Mouse (Mus musculus): Measurements from ENCODE around the gene BC030867. TPM values are rescaled to one million over a fixed set of nuclear protein-coding genes. Genes with fewer than 3 reads are reported as not detected.

Gene BC030867
- polyA plus RNA-seq, 1 experiment from 2014 or later = 26.9 TPM

- H3K4me2 ChIP-seq (ENCODE audit: low read depth, severe bottlenecking) = peak overlapping the region; percentile 79
- peak overlapping the region; percentile 90 for H3K4me3 ChIP-seq (ENCODE audit: low read depth, low read length)
- ATAC-seq (ENCODE audit: insufficient number of reproducible peaks, low FRiP score, low TSS enrichment, low read depth) = no peak
- no peaks in the 10 kb centered on the region for H3K27me3 ChIP-seq (ENCODE audit: control insufficient read depth, insufficient read depth, low read length)
- 78% methylated on average over 12 of the region's 12 CpGs for WGBS
- H3K36me3 ChIP-seq (ENCODE audit: control insufficient read depth, insufficient read depth, low read length) = peaks cover 26% of the 10 kb centered on the region
- H3K4me1 ChIP-seq (ENCODE audit: control insufficient read depth, insufficient read depth, low read length) = peaks cover 7% of the 10 kb centered on the region
- no peaks in the 10 kb centered on the region for H3K9me3 ChIP-seq (ENCODE audit: control insufficient read depth, low read length)
- no peak for DNase-seq (ENCODE audit: low spot score)
- peak overlapping the region; percentile 89 for H3K9ac ChIP-seq (ENCODE audit: low read length)
- H3K27ac ChIP-seq (replicated peaks; ENCODE audit: low read depth, low read length) = peak overlapping the region; percentile 99; the same call in 1 of the 2 replicates
Measured at GRCm38 (mm10) chr11:102294887-102295597, 46.4 kb downstream of the BC030867 start.

- peak overlapping the region; percentile 90 for H3K4me3 ChIP-seq (ENCODE audit: low read depth, low read length)
- peaks cover 7% of the 10 kb centered on the region for H3K4me1 ChIP-seq (ENCODE audit: control insufficient read depth, insufficient read depth, low read length)
- DNase-seq (ENCODE audit: low spot score) = peak; percentile 81
- peak; percentile 13; the same call in 1 of the 2 replicates for ATAC-seq (ENCODE audit: insufficient number of reproducible peaks, low FRiP score, low TSS enrichment, low read depth)
- H3K36me3 ChIP-seq (ENCODE audit: control insufficient read depth, insufficient read depth, low read length) = peaks cover 24% of the 10 kb centered on the region
- no peaks in the 10 kb centered on the region for H3K27me3 ChIP-seq (ENCODE audit: control insufficient read depth, insufficient read depth, low read length)
- peak overlapping the region; percentile 89 for H3K9ac ChIP-seq (ENCODE audit: low read length)
- H3K4me2 ChIP-seq (ENCODE audit: low read depth, severe bottlenecking) = peak overlapping the region; percentile 79
- H3K27ac ChIP-seq (replicated peaks; ENCODE audit: low read depth, low read length) = peak overlapping the region; percentile 99
- H3K9me3 ChIP-seq (ENCODE audit: control insufficient read depth, low read length) = no peaks in the 10 kb centered on the region
- WGBS = under 1% methylated on average over 42 of the region's 73 CpGs
Measured at GRCm38 (mm10) chr11:102295598-102296471, 47.2 kb downstream of the BC030867 start.

GRCm38 (mm10) chr11:102296491-102297472 is 48.1 kb downstream of the BC030867 start, which contains the start of gene Atxn7l3:
TSS of gene Atxn7l3 (minus strand) at chr11:102296631.
- WGBS = under 1% methylated on average over 78 of the region's 125 CpGs
- H3K27ac ChIP-seq (replicated peaks; ENCODE audit: low read depth, low read length) = peak within 1 kb of the TSS; percentile 99
- peaks cover 17% of the 10 kb centered on the region for H3K36me3 ChIP-seq (ENCODE audit: control insufficient read depth, insufficient read depth, low read length)
- H3K27me3 ChIP-seq (ENCODE audit: control insufficient read depth, insufficient read depth, low read length) = no peaks in the 10 kb centered on the region
- H3K4me1 ChIP-seq (ENCODE audit: control insufficient read depth, insufficient read depth, low read length) = peaks cover 7% of the 10 kb centered on the region
- H3K9ac ChIP-seq (ENCODE audit: low read length) = peak within 1 kb of the TSS; percentile 89
- ATAC-seq (ENCODE audit: insufficient number of reproducible peaks, low FRiP score, low TSS enrichment, low read depth) (peak; percentile 89), DNase-seq (ENCODE audit: low spot score) (peak; percentile 97)
- H3K9me3 ChIP-seq (ENCODE audit: control insufficient read depth, low read length) = no peaks in the 10 kb centered on the region
- H3K4me2 ChIP-seq (ENCODE audit: low read depth, severe bottlenecking) = peak within 1 kb of the TSS; percentile 79
- peak within 1 kb of the TSS; percentile 90 for H3K4me3 ChIP-seq (ENCODE audit: low read depth, low read length)

GRCm38 (mm10) chr11:102297577-102298556 is 49.2 kb downstream of the BC030867 start:
- Histone ChIP-seq H3K9me3 (ENCODE audit: control insufficient read depth, low read length) (no peaks in the 10 kb centered on the region), H3K27ac (replicated peaks; ENCODE audit: low read depth, low read length) (peak overlapping the region; percentile 99), H3K4me3 (ENCODE audit: low read depth, low read length) (peak overlapping the region; percentile 90), H3K27me3 (ENCODE audit: control insufficient read depth, insufficient read depth, low read length) (no peaks in the 10 kb centered on the region), H3K4me1 (ENCODE audit: control insufficient read depth, insufficient read depth, low read length) (peaks cover 7% of the 10 kb centered on the region), H3K36me3 (ENCODE audit: control insufficient read depth, insufficient read depth, low read length) (peaks cover 7% of the 10 kb centered on the region), H3K9ac (ENCODE audit: low read length) (peak overlapping the region; percentile 56), H3K4me2 (ENCODE audit: low read depth, severe bottlenecking) (peak overlapping the region; percentile 67)
- ATAC-seq (ENCODE audit: insufficient number of reproducible peaks, low FRiP score, low TSS enrichment, low read depth) = peak; percentile 55
- WGBS = 26% methylated on average over 27 of the region's 27 CpGs
- DNase-seq (ENCODE audit: low spot score) = no peak

- Histone ChIP-seq H3K4me3 (ENCODE audit: low read depth, low read length) (no peak overlapping the region), H3K9me3 (ENCODE audit: control insufficient read depth, low read length) (no peaks in the 10 kb centered on the region), H3K4me2 (ENCODE audit: low read depth, severe bottlenecking) (no peak overlapping the region), H3K36me3 (ENCODE audit: control insufficient read depth, insufficient read depth, low read length) (no peaks in the 10 kb centered on the region), H3K27me3 (ENCODE audit: control insufficient read depth, insufficient read depth, low read length) (no peaks in the 10 kb centered on the region), H3K27ac (replicated peaks; ENCODE audit: low read depth, low read length) (no peak overlapping the region), H3K4me1 (ENCODE audit: control insufficient read depth, insufficient read depth, low read length) (peaks cover 5% of the 10 kb centered on the region), H3K9ac (ENCODE audit: low read length) (no peak overlapping the region)
- DNase-seq (ENCODE audit: low spot score) (peak; percentile 83), ATAC-seq (ENCODE audit: insufficient number of reproducible peaks, low FRiP score, low TSS enrichment, low read depth) (no peak)
- WGBS = 38% methylated on average over 1 of the region's 1 CpGs
Measured at GRCm38 (mm10) chr11:102299839-102300238, 51.2 kb downstream of the BC030867 start.

- peak; percentile 20 for DNase-seq (ENCODE audit: low spot score)
- Histone ChIP-seq H3K27ac (replicated peaks; ENCODE audit: low read depth, low read length) (no peak overlapping the region), H3K36me3 (ENCODE audit: control insufficient read depth, insufficient read depth, low read length) (peaks cover 17% of the 10 kb centered on the region; the same call in 1 of the 2 replicates), H3K4me3 (ENCODE audit: low read depth, low read length) (no peak overlapping the region), H3K9ac (ENCODE audit: low read length) (no peak overlapping the region), H3K27me3 (ENCODE audit: control insufficient read depth, insufficient read depth, low read length) (no peaks in the 10 kb centered on the region), H3K4me2 (ENCODE audit: low read depth, severe bottlenecking) (no peak overlapping the region), H3K9me3 (ENCODE audit: control insufficient read depth, low read length) (no peaks in the 10 kb centered on the region), H3K4me1 (ENCODE audit: control insufficient read depth, insufficient read depth, low read length) (peaks cover 4% of the 10 kb centered on the region)
- 60% methylated on average over 2 of the region's 2 CpGs for WGBS
- no peak for ATAC-seq (ENCODE audit: insufficient number of reproducible peaks, low FRiP score, low TSS enrichment, low read depth)
Measured at GRCm38 (mm10) chr11:102304141-102304540, 55.5 kb downstream of the BC030867 start.

- H3K9me3 ChIP-seq (ENCODE audit: control insufficient read depth, low read length) = no peaks in the 10 kb centered on the region
- peaks cover 17% of the 10 kb centered on the region; the same call in 1 of the 2 replicates for H3K36me3 ChIP-seq (ENCODE audit: control insufficient read depth, insufficient read depth, low read length)
- no peak for DNase-seq (ENCODE audit: low spot score)
- no peak overlapping the region for H3K9ac ChIP-seq (ENCODE audit: low read length)
- WGBS = 62% methylated on average over 3 of the region's 3 CpGs
- no peak overlapping the region for H3K4me2 ChIP-seq (ENCODE audit: low read depth, severe bottlenecking)
- peaks cover 12% of the 10 kb centered on the region for H3K4me1 ChIP-seq (ENCODE audit: control insufficient read depth, insufficient read depth, low read length)
- no peak overlapping the region for H3K4me3 ChIP-seq (ENCODE audit: low read depth, low read length)
- H3K27me3 ChIP-seq (ENCODE audit: control insufficient read depth, insufficient read depth, low read length) = no peaks in the 10 kb centered on the region
- no peak for ATAC-seq (ENCODE audit: insufficient number of reproducible peaks, low FRiP score, low TSS enrichment, low read depth)
- H3K27ac ChIP-seq (replicated peaks; ENCODE audit: low read depth, low read length) = no peak overlapping the region; the same call in 1 of the 2 replicates
Measured at GRCm38 (mm10) chr11:102305359-102305758, 56.7 kb downstream of the BC030867 start.

Data from limb, embryonic 11.5 days (tissue).